Mouse (Mus musculus) heart, adult 2 months (tissue): ENCODE measurements at regions not wholly inside any gene's neighbourhood (a gene's known extent, or its start where the extent isn't known, plus 50 kb on each side); places are given as distances from the start of the nearest gene placed in this dataset.

Experiments used
- CTCF ChIP-seq: fragments of 200-600 bp; IDR thresholded peaks from 2 replicates; pipeline ENCODE4 v1.8.1; 2022; ENCODE audit warnings: antibody characterized with exemption, mild to moderate bottlenecking, moderate library complexity
- EP300 ChIP-seq: fragments of 200-500 bp; IDR thresholded peaks from 2 replicates; pipeline ENCODE4 v1.6.1; 2011; ENCODE audit warnings: low read depth, low read length, control low read depth; ENCODE audit not compliant: insufficient read depth
- POLR2A ChIP-seq: fragments of 200-500 bp; IDR thresholded peaks from 2 replicates; pipeline ENCODE4 v1.6.1; 2011; ENCODE audit warnings: mild to moderate bottlenecking, low read depth, low read length, control low read depth; ENCODE audit not compliant: insufficient read depth

GRCm38 (mm10) chr11:10201021-10201420 is 913.0 kb upstream of the Vwc2 start:
- TF ChIP-seq POLR2A (no peak), CTCF (no peak), EP300 (no peak)
